Mouse (Mus musculus): ENCODE measurements at regions not wholly inside any gene's neighbourhood (a gene's known extent, or its start where the extent isn't known, plus 50 kb on each side); places are given as distances from the start of the nearest gene placed in this dataset.

- DNase-seq (ENCODE audit: extremely low read depth), result no peak
- dilution Hi-C loops (cut with MboI; ENCODE audit: extremely low pct_ligation_motif_present, extremely low pct_unique_long_range_greater_than_20kb, low sequenced_read_pairs) (no loop called here), in situ Hi-C loops (cut with MboI; ENCODE audit: low pct_ligation_motif_present, low pct_unique_long_range_greater_than_20kb, low sequenced_read_pairs) (no loop called here)
- Histone ChIP-seq H3K9me3 (replicated peaks; ENCODE audit: low read length) (peaks cover 7% of the 10 kb centered on the region), H3K79me2 (replicated peaks; ENCODE audit: control insufficient read depth, extremely low read depth, insufficient read depth, poor library complexity, severe bottlenecking) (no peaks in the 10 kb centered on the region), H3K9ac (ENCODE audit: insufficient read depth, low read depth) (no peak overlapping the region), H3K36me3 (replicated peaks in 1 of 2; ENCODE audit: control insufficient read depth in 1 of 2, insufficient read depth in 1 of 2, low read length in 1 of 2) (no peaks in the 10 kb centered on the region), H3K4me3 (replicated peaks in 1 of 3; ENCODE audit: low read depth in 2 of 3, low read length in 2 of 3, poor library complexity in 1 of 3) (no peak overlapping the region), H3K4me1 (ENCODE audit: control insufficient read depth in 1 of 2, insufficient read depth in 2 of 2) (no peaks in the 10 kb centered on the region), H3K27me3 (replicated peaks) (no peaks in the 10 kb centered on the region), H3K4me2 (ENCODE audit: insufficient read depth, low read depth, poor library complexity, severe bottlenecking) (no peak overlapping the region), H3K27ac (ENCODE audit: insufficient read depth, low read depth) (no peak overlapping the region)
- TF ChIP-seq MAFK (IDR thresholded peaks at IDR 0.05; ENCODE audit: insufficient replicate concordance, low read length), result no peak
- TF ChIP-seq ZC3H11A (IDR thresholded peaks at IDR 0.05; ENCODE audit: low read depth, low read length), result no peak
- TF ChIP-seq IRF4 (IDR thresholded peaks at IDR 0.05; ENCODE audit: low read depth, low read length), result no peak
- no peak for TF ChIP-seq MAX (IDR thresholded peaks at IDR 0.05; ENCODE audit: low read length)
- no peak for TF ChIP-seq ETS1 (conservative IDR thresholded peaks at IDR 0.05; ENCODE audit: low read depth, low read length)
- TF ChIP-seq GABPA (IDR thresholded peaks at IDR 0.05; ENCODE audit: insufficient replicate concordance, low read depth, low read length), result no peak
- TF ChIP-seq TBP (conservative IDR thresholded peaks at IDR 0.05; ENCODE audit: low read depth, low read length), result no peak
- no peak for TF ChIP-seq ZMIZ1 (IDR thresholded peaks at IDR 0.05; ENCODE audit: low read depth, low read length)
- TF ChIP-seq CHD2 (IDR thresholded peaks at IDR 0.05; ENCODE audit: low read length), result no peak
- TF ChIP-seq RAD21 (IDR thresholded peaks at IDR 0.05; ENCODE audit: low read depth, low read length), result no peak
- no peak for TF ChIP-seq CHD1 (IDR thresholded peaks at IDR 0.05; ENCODE audit: low read depth, low read length)
- TF ChIP-seq NELFE (IDR thresholded peaks at IDR 0.05; ENCODE audit: low read depth, low read length), result no peak
- TF ChIP-seq MAZ (IDR thresholded peaks at IDR 0.05; ENCODE audit: low read depth, low read length), result no peak
- no peak for TF ChIP-seq TCF12 (IDR thresholded peaks at IDR 0.05; ENCODE audit: low read depth, low read length)
These were observed 1271.5 kb downstream of the Pla2g4a start for GRCm38 (mm10) chr1:148689618-148690017.

- DNase-seq (ENCODE audit: extremely low read depth), result no peak
- peaks cover 11% of the 10 kb centered on the region for H3K9me3 ChIP-seq (replicated peaks; ENCODE audit: low read length)
- H3K4me1 ChIP-seq (ENCODE audit: control insufficient read depth in 1 of 2, insufficient read depth in 2 of 2), result no peaks in the 10 kb centered on the region
- dilution Hi-C loops (cut with MboI; ENCODE audit: extremely low pct_ligation_motif_present, extremely low pct_unique_long_range_greater_than_20kb, low sequenced_read_pairs) (no loop called here), in situ Hi-C loops (cut with MboI; ENCODE audit: low pct_ligation_motif_present, low pct_unique_long_range_greater_than_20kb, low sequenced_read_pairs) (no loop called here)
- H3K27me3 ChIP-seq (replicated peaks), result no peaks in the 10 kb centered on the region
- H3K4me2 ChIP-seq (ENCODE audit: insufficient read depth, low read depth, poor library complexity, severe bottlenecking), result no peak overlapping the region
- no peak overlapping the region for H3K4me3 ChIP-seq (replicated peaks in 1 of 3; ENCODE audit: low read depth in 2 of 3, low read length in 2 of 3, poor library complexity in 1 of 3)
- no peak overlapping the region for H3K9ac ChIP-seq (ENCODE audit: insufficient read depth, low read depth)
- H3K27ac ChIP-seq (ENCODE audit: insufficient read depth, low read depth), result no peak overlapping the region
- TF ChIP-seq E2F4 (IDR thresholded peaks at IDR 0.05; ENCODE audit: insufficient replicate concordance, low read depth, low read length) (no peak), ZC3H11A (IDR thresholded peaks at IDR 0.05; ENCODE audit: low read depth, low read length) (no peak), CHD2 (IDR thresholded peaks at IDR 0.05; ENCODE audit: low read length) (no peak), RCOR1 (conservative IDR thresholded peaks at IDR 0.05; ENCODE audit: low read depth, low read length) (no peak), TBP (conservative IDR thresholded peaks at IDR 0.05; ENCODE audit: low read depth, low read length) (no peak), KAT2A (IDR thresholded peaks at IDR 0.05; ENCODE audit: insufficient replicate concordance, low read length) (no peak), GABPA (IDR thresholded peaks at IDR 0.05; ENCODE audit: insufficient replicate concordance, low read depth, low read length) (no peak), JUND (conservative IDR thresholded peaks at IDR 0.05; ENCODE audit: low read depth, low read length) (no peak), BHLHE40 (IDR thresholded peaks at IDR 0.05; ENCODE audit: low read depth, low read length) (no peak), JUN (IDR thresholded peaks at IDR 0.05; ENCODE audit: insufficient read depth, low read depth, low read length) (no peak), ELF1 (IDR thresholded peaks at IDR 0.05; ENCODE audit: low read depth, low read length) (no peak), UBTF (IDR thresholded peaks at IDR 0.05; ENCODE audit: low read depth, low read length) (no peak), NRF1 (IDR thresholded peaks at IDR 0.05; ENCODE audit: low read depth, low read length) (no peak), PAX5 (IDR thresholded peaks at IDR 0.05; ENCODE audit: low read length) (no peak)
- no peaks in the 10 kb centered on the region for H3K36me3 ChIP-seq (replicated peaks in 1 of 2; ENCODE audit: control insufficient read depth in 1 of 2, insufficient read depth in 1 of 2, low read length in 1 of 2)
- H3K79me2 ChIP-seq (replicated peaks; ENCODE audit: control insufficient read depth, extremely low read depth, insufficient read depth, poor library complexity, severe bottlenecking), result no peaks in the 10 kb centered on the region
These were observed 1285.6 kb downstream of the Pla2g4a start for GRCm38 (mm10) chr1:148675516-148675915.
